Mouse (Mus musculus) liver, embryonic 12.5 days (tissue): Measurements from ENCODE around the gene Anks1b. TPM values are rescaled to one million over a fixed set of nuclear protein-coding genes. Genes with fewer than 3 reads are reported as not detected.

Experiments
- ATAC-seq: fragments of 200-750 bp; cut with Nextera tagmentation; 2 replicates; pipeline ENCODE4 v1.8.0; 2017; ENCODE audit warnings: moderate number of reproducible peaks, mild to moderate bottlenecking, moderate library complexity
- H3K27ac ChIP-seq: fragments of 300-500 bp; sonication (generic); 2 replicates; pipeline ENCODE4 v1.5.1; 2016; ENCODE audit warnings: mild to moderate bottlenecking
- H3K27me3 ChIP-seq: fragments of 300-500 bp; sonication (generic); replicated peaks from 2 replicates; pipeline ENCODE4 v1.6.1; 2016; ENCODE audit warnings: mild to moderate bottlenecking, moderate library complexity
- H3K36me3 ChIP-seq: fragments of 300-500 bp; sonication (generic); 2 replicates; pipeline ENCODE4 v1.6.1; 2016; ENCODE audit warnings: mild to moderate bottlenecking, moderate library complexity
- H3K4me1 ChIP-seq: fragments of 300-500 bp; sonication (generic); 2 replicates; pipeline ENCODE4 v1.6.1; 2016
- H3K4me2 ChIP-seq: fragments of 300-500 bp; sonication (generic); 2 replicates; pipeline ENCODE4 v1.6.1; 2016; ENCODE audit warnings: mild to moderate bottlenecking, moderate library complexity
- H3K4me3 ChIP-seq: fragments of 300-500 bp; sonication (generic); 2 replicates; pipeline ENCODE4 v1.5.1; 2016; ENCODE audit warnings: mild to moderate bottlenecking, moderate library complexity
- H3K9ac ChIP-seq: fragments of 300-500 bp; sonication (generic); 2 replicates; pipeline ENCODE4 v1.6.1; 2016; ENCODE audit warnings: mild to moderate bottlenecking, moderate library complexity
- H3K9me3 ChIP-seq: fragments of 300-500 bp; sonication (generic); replicated peaks from 2 replicates; pipeline ENCODE4 v1.6.1; 2016; ENCODE audit warnings: mild to moderate bottlenecking, moderate library complexity
- WGBS: fragments of 180-500 bp; shearing (Covaris S2); methylation state at CpG from one replicate; pipeline ENCODE4 v1.1.7; 2016; ENCODE audit not compliant: insufficient replicate concordance; 5-methylcytosine and 5-hydroxymethylcytosine counted together
- polyA plus RNA-seq: library from polyadenylated mRNA; unstranded; fragments of >200 nt; fragmentation: Nextera tagmentation; extraction: Ambion mirVana; gene quantifications from 2 replicates; pipeline ENCODE4 v1.2.1, GENCODE M21; 2016

Anks1b gene
- polyA plus RNA-seq, 1 experiment from 2014 or later = 0.02 TPM

DNA sequence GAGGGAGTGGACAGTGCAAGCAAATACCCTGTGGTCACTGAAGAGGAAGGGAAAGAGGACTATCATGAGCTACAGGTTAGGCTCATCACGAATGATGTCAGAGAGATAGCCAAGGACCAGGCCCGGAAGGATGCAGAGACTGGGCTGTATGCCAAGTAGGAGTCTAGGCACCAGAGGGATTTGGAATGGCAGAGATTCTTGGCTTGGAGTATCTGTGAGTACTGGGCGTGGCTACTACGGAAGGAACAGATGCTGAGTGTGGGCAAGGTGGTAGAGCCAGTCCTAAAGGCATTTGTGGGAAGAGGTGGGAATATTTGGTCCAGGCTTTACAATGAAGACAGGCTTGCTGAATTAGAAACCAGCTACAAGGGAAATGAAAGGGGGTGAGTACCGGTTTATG lies 823.4 kb downstream of the Anks1b start:
- H3K27me3 ChIP-seq = no peaks in the 10 kb centered on the region
- no peaks in the 10 kb centered on the region for H3K36me3 ChIP-seq
- WGBS = 62% methylated on average over 5 of the region's 5 CpGs
- ATAC-seq = no peak
- no peak overlapping the region for H3K9ac ChIP-seq
- H3K4me2 ChIP-seq = no peak overlapping the region
- no peak overlapping the region for H3K27ac ChIP-seq
- H3K4me1 ChIP-seq = no peaks in the 10 kb centered on the region
- no peaks in the 10 kb centered on the region for H3K9me3 ChIP-seq
- H3K4me3 ChIP-seq = no peak overlapping the region

DNA sequence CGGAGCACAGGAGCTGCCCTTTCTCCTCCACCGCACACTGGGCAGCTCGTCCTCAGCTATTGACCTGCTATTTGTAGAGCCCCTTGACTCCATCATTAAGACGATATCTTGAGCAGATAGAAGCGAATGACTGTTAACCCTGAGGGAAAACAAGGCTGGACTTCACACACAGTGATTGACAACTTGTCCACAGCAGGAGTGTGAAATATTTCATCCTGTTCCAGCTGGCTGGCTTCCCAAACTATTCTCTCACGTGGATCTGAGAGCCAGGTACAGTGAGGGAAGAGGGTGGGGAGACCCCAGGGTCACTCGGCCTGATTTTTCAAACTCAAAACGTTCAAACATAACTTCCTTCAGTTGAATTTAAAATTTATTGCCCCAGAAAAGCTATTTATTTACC lies 824.1 kb downstream of the Anks1b start:
- H3K4me1 ChIP-seq = no peaks in the 10 kb centered on the region
- no peak overlapping the region for H3K27ac ChIP-seq
- H3K27me3 ChIP-seq = no peaks in the 10 kb centered on the region
- no peak overlapping the region for H3K4me2 ChIP-seq
- H3K9me3 ChIP-seq = no peaks in the 10 kb centered on the region
- no peak overlapping the region for H3K4me3 ChIP-seq
- WGBS = 66% methylated on average over 8 of the region's 8 CpGs
- no peak for ATAC-seq
- no peak overlapping the region for H3K9ac ChIP-seq
- H3K36me3 ChIP-seq = no peaks in the 10 kb centered on the region

DNA sequence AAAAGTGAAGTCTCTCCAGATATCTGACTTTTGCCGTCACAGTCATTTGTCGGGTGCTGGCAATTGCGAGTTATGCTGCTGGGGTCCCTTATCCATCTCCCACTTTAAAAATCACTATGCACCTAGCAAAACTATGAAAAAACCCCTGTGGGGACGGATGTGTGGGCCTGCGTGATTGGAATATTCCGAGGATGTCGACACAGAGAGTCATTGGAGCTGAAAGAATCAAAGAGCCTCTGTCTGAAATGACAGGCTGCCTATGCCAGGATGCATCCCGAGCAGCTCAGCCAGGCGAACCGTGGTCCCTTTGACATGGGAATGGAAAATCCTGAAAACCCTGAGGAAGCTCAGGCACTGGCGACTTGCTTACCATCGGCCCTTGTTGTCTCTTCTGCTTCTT lies 825.9 kb downstream of the Anks1b start:
- Histone ChIP-seq H3K9ac (no peak overlapping the region), H3K4me1 (no peaks in the 10 kb centered on the region), H3K4me2 (no peak overlapping the region), H3K9me3 (no peaks in the 10 kb centered on the region), H3K27ac (no peak overlapping the region), H3K27me3 (no peaks in the 10 kb centered on the region), H3K36me3 (no peaks in the 10 kb centered on the region), H3K4me3 (no peak overlapping the region)
- ATAC-seq = no peak
- WGBS = 77% methylated on average over 12 of the region's 12 CpGs

DNA sequence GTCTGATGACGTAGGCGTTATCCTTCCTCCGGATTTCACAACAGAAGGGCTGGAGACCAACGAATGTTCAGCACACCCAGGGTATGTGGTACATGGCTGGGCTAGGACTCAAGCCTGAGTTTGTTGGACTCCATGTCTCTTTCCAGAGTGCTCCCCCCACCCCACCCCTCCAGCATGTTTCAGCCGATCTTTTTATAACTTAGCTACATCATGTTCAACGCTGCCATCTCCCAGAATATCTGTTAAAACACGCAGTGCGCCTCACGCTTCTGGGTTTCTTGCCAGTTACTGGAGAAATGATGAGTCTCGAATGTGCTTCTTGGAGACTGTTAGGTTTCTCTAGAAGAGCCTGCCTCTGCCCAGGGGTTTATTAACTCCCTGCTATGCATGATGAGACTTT lies 831.3 kb downstream of the Anks1b start:
- H3K9me3 ChIP-seq = no peaks in the 10 kb centered on the region
- H3K4me2 ChIP-seq = no peak overlapping the region
- WGBS = 73% methylated on average over 10 of the region's 10 CpGs
- H3K4me1 ChIP-seq = no peaks in the 10 kb centered on the region
- no peak for ATAC-seq
- H3K9ac ChIP-seq = no peak overlapping the region
- H3K4me3 ChIP-seq = no peak overlapping the region
- no peaks in the 10 kb centered on the region for H3K27me3 ChIP-seq
- H3K27ac ChIP-seq = no peak overlapping the region
- no peaks in the 10 kb centered on the region for H3K36me3 ChIP-seq

DNA sequence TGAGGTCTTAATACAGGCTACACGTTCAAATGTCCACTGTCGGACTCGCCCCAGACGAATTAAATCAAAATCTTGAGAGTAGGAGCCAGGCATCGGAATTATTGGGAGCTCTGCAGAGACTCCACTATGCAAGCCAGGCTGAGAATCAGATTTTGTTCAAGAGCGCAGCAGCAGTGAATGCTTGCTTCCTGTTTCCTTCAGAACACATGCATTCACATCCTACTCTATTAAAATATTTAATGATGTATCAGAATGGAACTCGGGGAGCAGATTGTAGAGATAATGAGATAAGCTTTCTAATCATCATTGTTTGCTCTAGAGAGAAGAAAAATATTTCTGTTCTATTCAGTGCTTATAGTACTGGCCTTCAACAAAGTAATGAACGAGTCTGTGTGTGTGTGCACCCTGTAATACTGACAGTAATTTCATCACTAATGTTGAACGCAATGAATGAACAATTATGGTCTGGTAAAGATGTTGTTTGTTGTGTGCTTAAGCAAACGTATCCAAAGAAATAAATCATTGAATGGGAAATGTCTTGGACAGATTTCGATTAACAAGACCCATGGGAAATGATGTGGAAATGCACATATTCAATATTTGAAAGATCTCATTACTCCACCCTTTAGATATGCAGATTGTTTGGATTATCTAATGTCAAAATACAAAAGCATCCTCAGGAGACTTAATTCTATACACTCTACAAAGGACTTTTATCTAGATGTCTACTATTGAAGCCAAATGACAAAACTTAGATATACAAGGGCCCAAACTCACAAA lies 835.7 kb downstream of the Anks1b start:
- H3K4me1 ChIP-seq = no peaks in the 10 kb centered on the region
- WGBS = 67% methylated on average over 11 of the region's 11 CpGs
- H3K4me2 ChIP-seq = no peak overlapping the region
- H3K4me3 ChIP-seq = no peak overlapping the region
- H3K27ac ChIP-seq = no peak overlapping the region
- no peaks in the 10 kb centered on the region for H3K27me3 ChIP-seq
- H3K36me3 ChIP-seq = no peaks in the 10 kb centered on the region
- H3K9me3 ChIP-seq = no peaks in the 10 kb centered on the region
- ATAC-seq = no peak
- no peak overlapping the region for H3K9ac ChIP-seq

DNA sequence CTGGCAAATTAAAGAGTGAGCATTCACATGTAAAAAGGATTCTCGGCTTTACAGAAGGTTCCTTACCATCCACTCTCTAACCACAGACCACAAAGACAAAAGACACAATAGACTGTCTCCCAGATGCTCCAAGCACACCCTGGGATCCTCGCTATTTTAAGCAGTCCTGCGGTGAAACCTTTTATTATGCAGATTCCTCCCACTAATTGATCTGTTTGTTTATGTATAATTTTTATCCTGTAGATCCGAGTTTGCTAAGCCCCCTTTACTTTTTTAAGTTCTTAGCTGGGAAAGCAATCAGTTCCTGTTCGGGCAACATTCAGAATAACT lies 836.3 kb downstream of the Anks1b start:
- ATAC-seq = no peak
- Histone ChIP-seq H3K4me2 (no peak overlapping the region), H3K9ac (no peak overlapping the region), H3K36me3 (no peaks in the 10 kb centered on the region), H3K9me3 (no peaks in the 10 kb centered on the region), H3K27me3 (no peaks in the 10 kb centered on the region), H3K4me3 (no peak overlapping the region), H3K4me1 (no peaks in the 10 kb centered on the region), H3K27ac (no peak overlapping the region)
- 19% methylated on average over 5 of the region's 5 CpGs for WGBS

DNA sequence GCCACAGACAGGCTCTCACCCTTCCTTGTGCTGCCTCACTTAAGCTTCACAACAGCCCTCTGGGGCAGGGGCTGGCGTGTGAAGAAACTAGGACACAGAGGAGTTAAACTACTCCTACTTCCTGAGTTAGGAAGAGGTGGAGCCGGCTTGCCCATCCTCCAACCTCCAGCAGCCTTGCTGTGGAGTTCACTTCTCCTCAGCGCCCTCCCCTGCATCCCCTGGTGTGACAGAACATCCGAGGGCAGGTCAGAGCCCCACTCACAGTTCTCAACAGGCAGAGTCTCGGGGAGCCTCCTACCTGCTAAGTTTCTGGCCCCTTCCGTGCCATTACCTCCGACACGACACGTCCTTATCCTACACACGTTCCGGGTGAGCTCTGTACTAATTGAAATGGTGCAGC lies 844.7 kb downstream of the Anks1b start:
- Histone ChIP-seq H3K4me2 (no peak overlapping the region), H3K9ac (no peak overlapping the region), H3K9me3 (no peaks in the 10 kb centered on the region), H3K4me1 (no peaks in the 10 kb centered on the region), H3K27me3 (no peaks in the 10 kb centered on the region), H3K27ac (no peak overlapping the region), H3K36me3 (no peaks in the 10 kb centered on the region), H3K4me3 (no peak overlapping the region)
- WGBS = 48% methylated on average over 11 of the region's 11 CpGs
- ATAC-seq = no peak

DNA sequence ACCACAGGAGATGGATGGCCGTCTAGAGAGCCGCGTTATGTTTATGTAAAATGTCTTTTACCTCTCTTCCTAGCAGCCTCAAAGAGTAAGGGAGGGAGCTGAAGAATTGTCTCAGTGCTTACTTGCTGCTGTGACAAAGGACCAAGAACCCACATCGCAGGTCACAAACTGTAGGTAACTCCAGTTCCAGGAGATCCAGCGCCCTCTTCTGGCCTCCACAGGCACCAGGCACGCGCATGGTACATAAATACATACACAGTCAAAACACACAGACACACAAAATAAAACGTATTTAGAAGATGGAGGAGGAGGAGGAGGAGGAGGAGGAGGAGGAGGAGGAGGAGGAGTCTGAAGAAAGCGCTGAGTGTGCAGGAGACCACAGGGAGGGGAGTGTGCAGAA lies 845.4 kb downstream of the Anks1b start:
- no peaks in the 10 kb centered on the region for H3K27me3 ChIP-seq
- no peak for ATAC-seq
- H3K27ac ChIP-seq = no peak overlapping the region
- no peaks in the 10 kb centered on the region for H3K9me3 ChIP-seq
- no peaks in the 10 kb centered on the region for H3K4me1 ChIP-seq
- no peak overlapping the region for H3K4me3 ChIP-seq
- 82% methylated on average over 9 of the region's 9 CpGs for WGBS
- H3K9ac ChIP-seq = no peak overlapping the region
- H3K4me2 ChIP-seq = no peak overlapping the region
- no peaks in the 10 kb centered on the region for H3K36me3 ChIP-seq

DNA sequence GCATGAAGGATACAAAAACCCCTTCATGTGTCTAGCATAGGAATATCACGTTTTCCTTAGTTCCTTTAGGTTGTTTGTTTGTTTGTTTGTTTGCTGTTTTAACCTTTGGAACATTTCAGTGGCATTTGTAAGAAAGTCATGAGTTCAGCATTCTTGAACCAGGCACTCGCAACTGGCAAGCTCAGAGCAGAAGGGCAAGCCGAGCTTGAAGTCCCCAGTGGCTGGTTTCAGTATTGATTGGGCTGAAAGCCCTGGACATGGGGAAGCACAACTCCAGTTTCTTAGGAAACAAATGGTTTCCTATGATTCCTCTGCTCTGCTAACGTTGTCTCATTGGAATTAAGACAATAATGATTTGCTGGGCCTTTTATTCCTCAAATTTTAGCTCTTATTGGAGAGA lies 846.7 kb downstream of the Anks1b start:
- Histone ChIP-seq H3K4me1 (no peaks in the 10 kb centered on the region), H3K9me3 (no peaks in the 10 kb centered on the region), H3K4me2 (no peak overlapping the region), H3K27me3 (no peaks in the 10 kb centered on the region), H3K36me3 (no peaks in the 10 kb centered on the region), H3K27ac (no peak overlapping the region), H3K9ac (no peak overlapping the region), H3K4me3 (no peak overlapping the region)
- no peak for ATAC-seq
- 38% methylated on average over 4 of the region's 4 CpGs for WGBS

DNA sequence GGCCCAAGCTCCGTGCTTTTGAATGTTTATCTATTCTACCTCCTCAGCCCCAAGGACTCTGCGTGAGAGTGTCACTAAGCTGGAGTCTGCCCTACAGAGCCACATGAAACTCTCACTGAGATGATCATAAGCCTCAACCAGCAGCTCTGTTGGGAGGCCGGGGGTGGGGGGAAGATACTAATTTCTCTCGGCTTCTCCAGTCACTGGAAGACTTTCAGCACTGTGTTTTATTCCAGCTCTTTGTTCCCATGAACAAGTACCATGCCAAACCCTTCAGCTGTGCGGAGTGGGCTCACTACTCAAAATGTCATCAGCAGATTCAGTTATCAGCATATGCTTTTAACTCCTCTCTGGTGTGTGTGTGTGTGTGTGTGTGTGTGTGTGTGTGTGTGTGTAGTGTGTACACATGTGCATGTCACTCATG lies 849.8 kb downstream of the Anks1b start:
- no peak overlapping the region for H3K9ac ChIP-seq
- 64% methylated on average over 5 of the region's 5 CpGs for WGBS
- no peaks in the 10 kb centered on the region for H3K27me3 ChIP-seq
- no peak overlapping the region for H3K4me2 ChIP-seq
- no peak overlapping the region for H3K4me3 ChIP-seq
- H3K4me1 ChIP-seq = no peaks in the 10 kb centered on the region
- H3K9me3 ChIP-seq = no peaks in the 10 kb centered on the region
- ATAC-seq = no peak
- no peak overlapping the region for H3K27ac ChIP-seq
- no peaks in the 10 kb centered on the region for H3K36me3 ChIP-seq

DNA sequence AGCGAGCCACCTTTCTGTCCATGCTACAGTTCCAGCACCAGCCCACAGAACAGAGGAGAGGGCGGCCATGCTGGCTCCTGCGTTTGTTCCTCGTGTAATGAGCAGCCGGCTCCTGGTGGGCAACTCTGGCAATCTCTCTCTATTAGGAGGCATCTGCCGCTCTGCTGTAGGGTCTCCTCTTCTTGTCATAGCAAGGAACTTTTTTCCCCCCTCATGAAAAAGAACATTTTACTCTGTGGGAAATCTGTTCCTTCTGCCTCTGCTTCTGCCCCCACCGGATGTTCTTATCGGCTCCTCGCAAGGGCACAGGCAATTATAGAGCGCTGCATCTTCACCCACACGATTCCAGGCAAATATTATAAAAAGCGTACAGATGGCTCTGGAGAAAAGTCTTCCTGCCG lies 850.6 kb downstream of the Anks1b start:
- Histone ChIP-seq H3K4me3 (no peak overlapping the region), H3K36me3 (no peaks in the 10 kb centered on the region), H3K27me3 (no peaks in the 10 kb centered on the region; the same call in 1 of the 2 replicates), H3K9ac (no peak overlapping the region), H3K27ac (no peak overlapping the region), H3K4me2 (no peak overlapping the region), H3K9me3 (no peaks in the 10 kb centered on the region), H3K4me1 (peaks cover 4% of the 10 kb centered on the region; the same call in 1 of the 2 replicates)
- 71% methylated on average over 13 of the region's 13 CpGs for WGBS
- ATAC-seq = no peak

DNA sequence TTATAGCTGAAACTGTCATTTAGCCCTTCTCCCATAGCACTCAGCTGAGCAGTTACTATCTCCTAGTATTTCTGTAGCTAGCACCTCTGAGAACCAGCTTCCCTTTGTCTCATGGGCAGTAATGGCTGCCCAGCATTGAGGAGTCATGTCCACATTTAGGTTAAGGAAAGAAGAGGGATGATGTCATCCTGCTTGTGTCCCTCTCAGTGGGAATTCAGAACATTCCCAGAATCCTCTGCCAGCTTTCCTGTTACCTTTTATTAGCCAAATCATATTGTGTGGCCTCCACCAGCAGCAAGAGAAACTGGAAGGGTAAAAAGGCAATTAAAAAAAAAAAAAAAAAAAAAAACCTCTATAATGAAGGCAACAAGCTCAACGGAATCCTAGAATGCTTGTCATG lies 851.6 kb downstream of the Anks1b start:
- 82% methylated on average over 1 of the region's 1 CpGs for WGBS
- Histone ChIP-seq H3K9ac (no peak overlapping the region), H3K27me3 (no peaks in the 10 kb centered on the region; the same call in 1 of the 2 replicates), H3K36me3 (no peaks in the 10 kb centered on the region), H3K4me2 (no peak overlapping the region), H3K4me1 (peaks cover 4% of the 10 kb centered on the region; the same call in 1 of the 2 replicates), H3K9me3 (no peaks in the 10 kb centered on the region), H3K27ac (no peak overlapping the region), H3K4me3 (no peak overlapping the region)
- ATAC-seq = no peak
